Mouse (Mus musculus) testis, adult 2 months (tissue): Measurements from ENCODE around the gene Mmp14. TPM values are rescaled to one million over a fixed set of nuclear protein-coding genes. Genes with fewer than 3 reads are reported as not detected.

Experiments used
- H3K27ac ChIP-seq: fragments of 200-500 bp; 2 replicates; pipeline ENCODE4 v1.5.1; 2012; ENCODE audit warnings: low read depth, low read length; ENCODE audit not compliant: control insufficient read depth, insufficient read depth
- H3K27me3 ChIP-seq: fragments of 200-500 bp; 2 replicates; pipeline ENCODE4 v1.6.1; 2012; ENCODE audit warnings: mild to moderate bottlenecking, low read length, moderate library complexity; ENCODE audit not compliant: control insufficient read depth, insufficient read depth
- H3K36me3 ChIP-seq: fragments of 200-500 bp; 2 replicates; pipeline ENCODE4 v1.6.1; 2012; ENCODE audit warnings: mild to moderate bottlenecking, low read length; ENCODE audit not compliant: control insufficient read depth, insufficient read depth
- H3K4me1 ChIP-seq: fragments of 200-500 bp; 2 replicates; pipeline ENCODE4 v1.6.1; 2012; ENCODE audit warnings: low read length; ENCODE audit not compliant: control insufficient read depth, insufficient read depth
- H3K4me3 ChIP-seq: fragments of 200-500 bp; 2 replicates; pipeline ENCODE4 v1.5.1; 2012; ENCODE audit warnings: low read depth, mild to moderate bottlenecking, low read length, moderate library complexity, mixed read lengths; ENCODE audit not compliant: control insufficient read depth
- CTCF ChIP-seq: fragments of 200-500 bp; IDR thresholded peaks from 2 replicates; pipeline ENCODE4 v1.5.1; 2012; ENCODE audit warnings: low read depth, mild to moderate bottlenecking, inconsistent platforms, low read length, moderate library complexity; ENCODE audit not compliant: control insufficient read depth, insufficient read depth, insufficient replicate concordance
- POLR2A ChIP-seq: fragments of 200-500 bp; IDR thresholded peaks from 2 replicates; pipeline ENCODE4 v1.6.1; 2012; ENCODE audit warnings: low read depth, mild to moderate bottlenecking, inconsistent platforms, low read length, moderate library complexity; ENCODE audit not compliant: control insufficient read depth
- polyA plus RNA-seq: library from polyadenylated mRNA; depleted of rRNA; stranded (reverse); fragments of >200 nt; gene quantifications from 2 replicates; pipeline ENCODE4 v1.2.3, GENCODE M21; 2012

Mmp14 gene
- polyA plus RNA-seq, 1 experiment = 16.8 TPM

- Histone ChIP-seq H3K27ac (no peak overlapping the region), H3K27me3 (no peaks in the 10 kb centered on the region), H3K4me3 (no peak overlapping the region), H3K36me3 (no peaks in the 10 kb centered on the region), H3K4me1 (no peaks in the 10 kb centered on the region)
- TF ChIP-seq POLR2A (no peak), CTCF (no peak)
Observed at GRCm38 (mm10) chr14:54457907-54458569, 26.6 kb downstream of the Mmp14 start.

- TF ChIP-seq POLR2A (no peak), CTCF (no peak)
- Histone ChIP-seq H3K4me1 (peaks cover 6% of the 10 kb centered on the region), H3K27ac (no peak overlapping the region), H3K27me3 (no peaks in the 10 kb centered on the region), H3K4me3 (no peak overlapping the region), H3K36me3 (no peaks in the 10 kb centered on the region)
Observed at GRCm38 (mm10) chr14:54462146-54462545, 30.7 kb downstream of the Mmp14 start.

GRCm38 (mm10) chr14:54463108-54463958, 31.9 kb downstream of the Mmp14 start:
- Histone ChIP-seq H3K27ac (peak overlapping the region; percentile 63), H3K4me1 (peaks cover 6% of the 10 kb centered on the region), H3K36me3 (no peaks in the 10 kb centered on the region), H3K4me3 (peak overlapping the region; percentile 96), H3K27me3 (no peaks in the 10 kb centered on the region)
- TF ChIP-seq POLR2A (no peak), CTCF (no peak)

- Histone ChIP-seq H3K27me3 (no peaks in the 10 kb centered on the region), H3K27ac (peak within 1 kb of the TSS; percentile 68), H3K4me3 (peak within 1 kb of the TSS; percentile 96), H3K4me1 (peaks cover 6% of the 10 kb centered on the region), H3K36me3 (no peaks in the 10 kb centered on the region)
- TF ChIP-seq POLR2A (peak; percentile 73), CTCF (no peak)
Observed at GRCm38 (mm10) chr14:54463959-54464292, 32.5 kb downstream of the Mmp14 start, which contains the start of gene Lrp10. Gene Lrp10, plus strand, starts transcription at chr14:54464137.

- H3K27me3 ChIP-seq = no peaks in the 10 kb centered on the region
- no peaks in the 10 kb centered on the region for H3K36me3 ChIP-seq
- H3K4me1 ChIP-seq = peaks cover 6% of the 10 kb centered on the region
- TF ChIP-seq POLR2A (no peak; the same call in 1 of the 2 replicates), CTCF (peak; percentile 46; the same call in 1 of the 2 replicates)
- H3K4me3 ChIP-seq = peak overlapping the region; percentile 96
- peak overlapping the region; percentile 68; the same call in 1 of the 2 replicates for H3K27ac ChIP-seq
Observed at GRCm38 (mm10) chr14:54464293-54465005, 33.0 kb downstream of the Mmp14 start.

- peaks cover 8% of the 10 kb centered on the region for H3K4me1 ChIP-seq
- H3K36me3 ChIP-seq = no peaks in the 10 kb centered on the region
- no peak for TF ChIP-seq CTCF
- no peak for TF ChIP-seq POLR2A
- H3K27me3 ChIP-seq = no peaks in the 10 kb centered on the region
- no peak overlapping the region for H3K27ac ChIP-seq
- H3K4me3 ChIP-seq = no peak overlapping the region
Observed at GRCm38 (mm10) chr14:54471467-54471866, 40.1 kb downstream of the Mmp14 start.

GRCm38 (mm10) chr14:54472671-54473070, 41.3 kb downstream of the Mmp14 start:
- H3K4me3 ChIP-seq = no peak overlapping the region
- H3K27me3 ChIP-seq = no peaks in the 10 kb centered on the region
- H3K4me1 ChIP-seq = peaks cover 12% of the 10 kb centered on the region
- no peak overlapping the region for H3K27ac ChIP-seq
- no peaks in the 10 kb centered on the region for H3K36me3 ChIP-seq
- TF ChIP-seq CTCF = no peak
- TF ChIP-seq POLR2A = no peak
